Mouse (Mus musculus) kidney, postnatal 14 days (tissue): ENCODE results near the gene Tcp10a.
"Not testable (repeated sequence)": the region's sequence is repeated elsewhere in the genome, so short reads cannot be mapped to it uniquely, and the experiment has no call there.

Source experiments
- DNase-seq: peaks from one replicate; pipeline ENCODE4 v3.0.0; 2022; ENCODE audit warnings: mixed read lengths

The Tcp10a gene

GRCm38 (mm10) chr17:7324346-7324745 lies at the start of gene Tcp10a:
TSS of gene Tcp10a (plus strand) at chr17:7324646.
- not testable (repeated sequence) for DNase-seq

GRCm38 (mm10) chr17:7278702-7279242 lies 45.7 kb upstream of the Tcp10a start:
- DNase-seq, result no peak

- DNase-seq, result no peak
These were observed 45.2 kb upstream of the Tcp10a start for GRCm38 (mm10) chr17:7279251-7279650.

- DNase-seq, result peak; percentile 83
These were observed 40.0 kb upstream of the Tcp10a start for GRCm38 (mm10) chr17:7284297-7284910.

GRCm38 (mm10) chr17:7285292-7285691 lies 39.2 kb upstream of the Tcp10a start:
- DNase-seq, result no peak

GRCm38 (mm10) chr17:7286422-7287050 lies 37.9 kb upstream of the Tcp10a start:
- no peak for DNase-seq

GRCm38 (mm10) chr17:7292012-7292684 lies 32.3 kb upstream of the Tcp10a start:
- no peak for DNase-seq

GRCm38 (mm10) chr17:7306278-7307196 lies 17.9 kb upstream of the Tcp10a start:
- peak; percentile 53 for DNase-seq

- not testable (repeated sequence) for DNase-seq
These were observed 8.6 kb upstream of the Tcp10a start for GRCm38 (mm10) chr17:7315693-7316382.

GRCm38 (mm10) chr17:7319789-7320188 lies 4.7 kb upstream of the Tcp10a start:
- DNase-seq, result not testable (repeated sequence)

GRCm38 (mm10) chr17:7326415-7326814 lies 2.0 kb downstream of the Tcp10a start:
- not testable (repeated sequence) for DNase-seq

- DNase-seq, result not testable (repeated sequence)
These were observed 8.3 kb downstream of the Tcp10a start for GRCm38 (mm10) chr17:7332745-7333144.

- not testable (repeated sequence) for DNase-seq
These were observed 12.9 kb downstream of the Tcp10a start for GRCm38 (mm10) chr17:7337381-7337780.

- DNase-seq, result not testable (repeated sequence)
These were observed 24.3 kb downstream of the Tcp10a start for GRCm38 (mm10) chr17:7348765-7349164.

- DNase-seq, result not testable (repeated sequence)
These were observed 28.1 kb downstream of the Tcp10a start, which contains the start of gene Ttll2 for GRCm38 (mm10) chr17:7352596-7352995. TSS of gene Ttll2 (minus strand) at chr17:7352696.

- DNase-seq, result not testable (repeated sequence)
These were observed 35.4 kb downstream of the Tcp10a start for GRCm38 (mm10) chr17:7359806-7360205.

- not testable (repeated sequence) for DNase-seq
These were observed 36.5 kb downstream of the Tcp10a start for GRCm38 (mm10) chr17:7360749-7361465.

- not testable (repeated sequence) for DNase-seq
These were observed 41.2 kb downstream of the Tcp10a start for GRCm38 (mm10) chr17:7365615-7366014.

GRCm38 (mm10) chr17:7366265-7366664 lies 41.8 kb downstream of the Tcp10a start:
- DNase-seq, result not testable (repeated sequence)

GRCm38 (mm10) chr17:7366676-7367374 lies 42.4 kb downstream of the Tcp10a start:
- not testable (repeated sequence) for DNase-seq
